Mouse (Mus musculus) embryo, embryonic 11.5 days (tissue): ENCODE results near the gene Plekhh3.
"Not testable (repeated sequence)": the region's sequence is repeated elsewhere in the genome, so short reads cannot be mapped to it uniquely, and the experiment has no call there.

Experiments
- DNase-seq: peaks from one replicate; pipeline ENCODE4 v3.0.0-alpha.2; 2012; ENCODE audit warnings: low read depth, low spot score

Plekhh3 gene

DNA sequence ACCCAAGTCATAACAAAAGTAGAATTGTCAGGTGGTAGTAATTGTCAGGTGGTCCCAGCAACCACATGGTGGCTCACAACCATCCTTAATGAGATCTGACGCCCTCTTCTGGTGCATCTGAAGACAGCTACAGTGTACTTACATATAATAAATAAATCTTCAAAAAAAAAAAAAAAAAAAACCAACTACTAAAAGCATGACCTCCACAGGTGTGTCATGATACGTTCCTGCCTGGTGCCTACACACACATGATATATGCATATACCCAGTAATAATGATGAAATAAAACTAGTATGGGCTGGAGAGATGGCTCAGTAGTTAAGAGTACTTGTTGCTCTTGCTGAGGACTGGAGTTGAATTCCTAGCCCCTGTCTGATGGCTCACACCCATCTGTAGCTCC, 20.1 kb downstream of the Plekhh3 start:
- no peak for DNase-seq

DNA sequence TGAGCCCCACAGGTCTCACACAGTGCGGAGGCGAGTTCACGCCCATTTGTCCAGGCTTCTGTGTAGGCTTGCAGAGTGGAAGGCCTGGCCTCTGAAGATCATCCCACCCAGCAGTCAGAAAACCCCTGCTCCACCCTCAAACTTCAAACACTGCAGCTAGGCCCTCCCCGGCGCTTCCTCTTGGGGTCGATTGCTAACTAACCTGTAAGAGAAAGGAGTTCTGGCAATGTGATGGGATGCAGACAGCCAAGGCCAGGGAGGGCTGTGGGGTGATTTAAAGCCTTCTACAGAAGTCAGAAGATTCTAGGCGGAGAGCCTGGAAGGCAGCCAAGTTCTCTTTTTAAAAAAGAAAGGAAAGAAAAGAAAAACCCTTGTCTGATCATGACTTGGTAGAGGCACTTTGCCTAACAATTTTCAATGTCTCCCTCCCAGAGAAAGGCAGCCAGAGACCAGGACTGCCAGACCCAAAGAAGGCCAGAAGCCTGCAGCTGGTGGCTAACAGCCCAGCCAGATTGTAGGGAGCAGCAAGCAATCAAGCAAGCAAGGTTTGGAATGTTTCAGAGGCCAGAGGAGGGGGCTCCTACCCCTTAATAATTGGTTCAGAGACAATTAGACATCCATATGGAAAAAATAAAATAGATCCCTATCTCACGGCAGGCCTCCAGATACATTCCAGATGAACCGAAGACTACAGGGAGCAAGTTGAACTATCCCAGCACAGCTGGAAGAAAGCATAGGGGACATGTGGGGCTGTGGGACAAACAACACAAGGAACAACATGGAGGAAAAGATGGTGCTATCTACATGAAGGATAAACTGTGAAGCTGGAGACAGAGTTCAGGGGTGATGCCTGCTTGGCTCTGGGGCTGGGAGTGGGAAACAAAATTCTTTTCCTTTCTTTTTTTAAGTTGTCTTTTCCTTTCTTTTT, 21.7 kb downstream of the Plekhh3 start:
- no peak for DNase-seq

DNA sequence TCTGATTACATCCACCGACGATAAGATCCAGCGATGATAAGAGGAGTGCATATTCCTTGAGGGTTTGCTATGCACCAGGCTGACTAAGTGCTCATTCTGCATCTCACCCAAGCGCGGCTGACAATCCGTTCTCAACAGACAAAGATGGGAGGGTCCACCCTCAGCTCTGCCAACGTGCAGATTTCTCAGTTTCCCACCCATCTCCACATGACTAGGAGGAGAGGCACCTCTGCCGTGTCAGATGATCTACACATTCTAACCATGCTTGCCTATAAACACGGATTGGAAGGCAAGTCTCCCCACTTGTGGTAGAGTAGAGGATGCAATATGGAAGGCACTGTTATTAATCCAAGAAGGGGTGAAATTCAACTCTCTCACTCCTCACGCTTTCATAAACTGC, 22.4 kb downstream of the Plekhh3 start:
- no peak for DNase-seq

DNA sequence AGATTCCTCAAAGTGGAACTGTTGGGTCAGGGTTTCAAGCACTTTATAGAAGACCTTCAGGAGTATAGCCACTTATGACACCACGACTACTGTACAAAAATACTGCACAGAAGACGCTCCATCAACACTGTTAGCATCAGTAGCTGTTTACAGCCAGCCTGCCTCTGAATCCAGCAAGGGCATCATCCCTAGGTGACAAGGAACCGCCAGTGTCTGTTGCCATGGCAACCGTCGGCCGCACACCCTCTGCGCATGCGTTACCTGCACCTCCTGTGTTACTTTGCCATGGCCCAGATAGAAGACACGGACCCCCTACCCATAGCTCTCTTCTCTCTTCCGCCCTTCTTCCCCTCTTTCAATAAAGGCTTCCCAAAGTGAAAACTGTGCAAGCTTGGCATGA, 24.8 kb downstream of the Plekhh3 start:
- no peak for DNase-seq

DNA sequence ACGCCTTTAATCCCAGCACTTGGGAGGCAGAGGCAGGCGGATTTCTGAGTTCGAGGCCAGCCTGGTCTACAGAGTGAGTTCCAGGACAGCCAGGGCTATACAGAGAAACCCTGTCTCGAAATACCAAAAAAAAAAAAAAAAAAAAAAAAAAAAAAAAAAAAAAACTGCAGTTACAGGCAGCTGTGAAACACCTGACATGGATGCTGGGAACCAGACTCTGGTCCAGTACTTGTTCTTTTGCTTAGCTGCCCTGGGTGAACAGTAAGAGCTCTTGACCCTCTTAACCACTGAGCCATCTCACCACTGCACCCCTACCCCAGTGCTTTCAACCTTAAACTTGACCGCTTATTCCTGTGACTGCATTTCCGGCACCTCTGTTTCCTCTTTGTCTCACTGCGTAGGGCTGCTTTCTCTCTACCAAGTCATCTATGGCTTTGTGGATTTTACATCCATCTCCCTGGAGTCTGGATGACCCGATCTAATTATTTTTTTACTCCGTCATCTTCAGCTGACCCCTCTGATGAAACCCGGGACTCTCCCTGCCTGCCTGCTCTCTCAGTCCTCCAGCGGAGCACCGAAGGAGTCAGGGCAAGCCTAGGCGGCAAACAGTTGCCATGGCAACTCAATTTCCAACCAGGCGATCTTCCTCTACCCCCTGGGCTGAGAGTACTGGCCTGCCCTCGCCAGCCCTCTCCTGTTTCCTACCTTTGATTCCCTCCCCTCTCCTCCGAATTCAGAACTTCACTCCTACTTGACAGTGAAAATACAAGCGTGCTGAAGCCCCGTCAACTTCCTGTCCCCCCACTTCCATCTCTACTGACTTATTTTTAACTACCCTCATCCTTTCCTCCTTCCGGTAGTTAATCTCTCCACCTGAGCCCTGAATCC, 27.6 kb downstream of the Plekhh3 start:
- DNase-seq: no peak

DNA sequence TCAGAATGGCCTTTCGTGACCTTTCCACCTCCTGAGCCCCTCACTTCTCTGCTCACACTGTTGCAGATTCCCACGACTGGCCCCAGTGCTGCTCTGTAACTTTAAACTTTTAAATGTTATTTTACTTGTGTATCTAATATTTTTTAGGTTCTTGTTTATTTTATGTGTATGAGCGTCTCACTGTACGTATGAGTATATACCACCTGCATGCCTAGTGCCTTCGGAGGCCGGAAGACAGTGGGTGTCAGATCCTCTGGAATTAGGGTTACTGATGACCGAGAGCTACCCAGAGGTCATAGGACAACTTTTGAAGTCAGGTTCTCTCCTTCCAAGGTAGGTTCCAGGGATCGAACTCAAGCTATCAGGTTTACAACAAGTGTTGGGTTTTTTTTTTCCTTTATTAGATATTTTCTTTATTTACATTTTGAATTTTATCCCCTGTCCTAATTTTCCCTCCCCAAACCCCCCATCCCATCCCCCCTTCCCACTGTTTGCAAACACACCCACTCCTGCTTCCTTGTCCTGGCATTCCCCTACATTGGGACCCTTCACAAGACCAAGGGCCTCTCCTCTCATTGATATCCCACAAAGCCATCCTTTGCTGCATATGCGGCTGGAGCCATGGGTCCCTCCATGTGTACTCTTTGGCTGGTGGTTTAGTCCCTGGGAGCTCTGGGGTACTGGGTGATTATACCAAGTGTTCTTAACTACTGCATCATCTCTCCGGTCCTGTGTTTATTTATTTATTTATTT, 28.8 kb downstream of the Plekhh3 start:
- no peak for DNase-seq

DNA sequence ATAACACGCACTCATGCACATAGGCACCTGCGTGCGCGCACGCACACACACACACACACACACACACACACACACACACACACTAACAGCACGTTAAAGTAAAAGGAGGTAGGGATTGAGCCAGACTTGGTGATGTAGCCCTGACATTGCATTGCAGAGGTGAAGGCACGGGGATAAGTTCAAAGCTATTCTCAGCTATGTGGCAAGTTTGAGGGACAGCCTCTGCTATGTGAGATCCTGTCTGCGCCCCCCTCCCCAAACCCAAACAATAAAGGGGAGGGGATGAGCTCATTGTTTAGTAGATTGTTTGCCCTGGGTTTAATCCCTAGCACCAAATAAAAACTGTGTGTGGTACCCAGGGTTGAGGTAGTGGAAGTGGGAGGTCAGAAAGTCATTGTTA, 30.1 kb downstream of the Plekhh3 start:
- no peak for DNase-seq

DNA sequence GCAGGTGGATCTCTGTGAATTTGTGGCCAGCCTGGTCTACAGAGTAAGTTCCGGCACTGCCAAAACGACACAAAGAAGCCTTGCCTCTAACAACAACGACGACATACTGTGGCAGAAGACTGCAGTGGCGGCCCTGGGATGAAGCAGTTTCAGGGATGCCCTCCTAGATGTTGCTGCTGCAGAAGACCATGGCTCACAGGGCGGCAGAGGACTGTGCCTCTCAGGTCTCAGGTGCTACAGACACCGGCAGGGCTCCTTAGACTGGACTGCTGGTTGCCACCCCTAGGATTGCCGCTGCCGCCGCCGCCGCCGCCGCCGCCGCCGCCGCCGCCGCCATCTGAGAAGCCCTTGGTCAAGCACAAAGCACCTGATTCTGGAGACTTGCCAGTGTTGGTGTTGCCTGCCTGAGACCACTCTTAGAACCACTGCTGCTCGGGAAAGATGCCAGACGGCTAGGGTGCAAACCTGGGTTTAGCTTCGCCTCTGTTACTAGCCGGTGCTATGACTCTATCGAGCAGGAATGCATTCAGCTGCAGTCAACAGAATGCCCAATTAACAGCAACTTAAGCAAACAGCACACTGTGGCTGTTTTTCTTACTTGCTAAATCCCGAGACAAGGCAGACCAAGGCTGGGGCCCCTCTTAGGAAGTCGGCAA, 30.9 kb downstream of the Plekhh3 start:
- no peak for DNase-seq

DNA sequence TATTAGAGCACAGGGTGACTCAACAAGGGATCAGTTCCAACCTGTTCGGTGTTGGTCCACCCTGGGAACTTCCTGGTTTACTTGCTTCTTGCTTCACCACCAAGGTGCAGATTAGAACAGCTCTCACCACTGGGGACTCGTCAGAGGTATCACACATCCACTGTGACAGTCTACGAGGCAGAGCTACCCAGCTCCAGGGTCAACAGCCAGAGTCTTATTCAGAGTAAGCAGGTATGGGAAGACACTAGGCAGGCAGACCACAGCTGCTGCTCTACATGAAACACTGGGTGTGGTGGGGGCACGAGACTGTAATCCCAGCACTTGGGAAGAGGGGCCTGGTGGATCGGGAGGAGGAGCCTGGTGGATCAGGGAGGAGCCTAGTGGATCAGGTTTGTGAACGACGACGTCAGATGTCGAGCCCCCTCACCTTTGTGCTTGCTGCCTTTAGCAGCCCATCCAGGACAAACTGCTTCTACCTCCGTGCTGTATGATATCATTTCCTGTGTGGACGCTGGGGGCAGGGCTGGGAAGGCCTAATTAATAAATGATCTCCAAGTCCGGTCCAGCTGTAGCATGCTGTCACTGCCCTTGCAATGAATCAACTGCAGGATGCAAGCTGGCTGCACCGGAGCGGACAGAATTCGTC, 32.5 kb downstream of the Plekhh3 start:
- DNase-seq: no peak

DNA sequence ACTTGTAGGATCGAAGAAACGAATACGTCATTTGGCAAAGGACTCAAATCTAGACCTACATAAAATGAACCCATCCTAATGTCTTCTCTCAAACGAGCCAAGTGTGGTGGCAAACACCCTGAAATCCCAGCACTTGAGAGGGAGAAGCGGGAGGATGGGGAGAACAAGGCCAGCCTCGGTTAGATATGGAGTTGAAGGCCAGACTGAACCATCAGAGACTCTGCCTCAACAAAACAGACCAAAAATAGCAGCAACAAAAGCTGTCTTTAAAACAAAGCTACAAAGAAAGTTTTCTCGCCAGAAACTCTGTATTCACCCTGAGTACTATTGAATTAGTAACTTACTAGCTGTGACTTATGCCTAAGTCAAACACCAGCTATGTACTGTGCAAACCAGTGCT, 34.2 kb downstream of the Plekhh3 start:
- no peak for DNase-seq

DNA sequence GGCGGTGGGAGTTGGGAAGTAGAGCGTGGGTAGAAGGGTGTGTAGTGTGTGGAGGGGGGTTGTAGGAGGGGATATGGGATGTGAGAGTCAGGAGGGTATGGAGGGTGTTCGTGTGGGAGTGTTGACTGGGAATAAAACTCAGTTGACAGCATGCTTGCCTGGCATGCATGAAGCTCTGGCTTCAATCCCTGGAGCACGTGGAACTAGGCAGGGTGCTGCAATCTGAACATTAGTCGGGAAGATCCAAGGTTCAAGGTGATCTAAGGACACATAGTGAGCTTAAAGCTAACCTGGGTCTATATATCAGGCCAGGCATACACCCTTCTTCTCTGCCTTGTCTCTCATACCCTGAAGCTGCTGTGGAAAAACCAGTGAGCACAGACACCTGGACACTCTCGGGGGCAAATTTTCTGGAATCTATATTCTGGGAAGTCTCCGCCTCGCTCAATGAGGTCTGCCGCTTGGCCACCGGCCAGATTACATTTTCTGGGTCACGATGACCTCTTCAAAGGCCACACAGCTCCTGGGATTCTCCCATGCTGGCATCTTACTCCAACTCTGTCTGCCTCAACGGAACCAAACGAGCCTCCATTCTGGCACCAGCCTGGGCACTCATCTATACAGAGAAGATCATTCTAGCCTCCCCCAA, 36.8 kb downstream of the Plekhh3 start:
- DNase-seq: no peak

DNA sequence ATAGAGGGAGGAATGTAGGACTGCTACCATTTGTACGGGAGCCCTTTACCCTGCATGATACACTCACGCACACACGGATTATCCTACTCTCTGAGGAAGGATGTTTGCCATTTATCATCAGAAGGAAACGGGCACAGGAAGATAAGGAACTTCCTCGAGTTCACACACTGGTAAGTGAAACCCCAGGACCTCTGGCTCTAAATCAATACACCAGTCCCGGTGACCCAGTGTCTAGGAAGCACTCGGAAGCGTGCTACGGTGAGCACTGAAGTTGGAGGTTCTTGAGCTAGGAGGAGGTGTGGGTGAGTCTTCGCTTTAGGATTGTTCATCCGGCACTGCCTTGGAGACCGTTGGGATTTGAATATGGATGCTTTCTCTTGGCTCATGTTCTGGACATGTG, 38.1 kb downstream of the Plekhh3 start:
- no peak for DNase-seq

DNA sequence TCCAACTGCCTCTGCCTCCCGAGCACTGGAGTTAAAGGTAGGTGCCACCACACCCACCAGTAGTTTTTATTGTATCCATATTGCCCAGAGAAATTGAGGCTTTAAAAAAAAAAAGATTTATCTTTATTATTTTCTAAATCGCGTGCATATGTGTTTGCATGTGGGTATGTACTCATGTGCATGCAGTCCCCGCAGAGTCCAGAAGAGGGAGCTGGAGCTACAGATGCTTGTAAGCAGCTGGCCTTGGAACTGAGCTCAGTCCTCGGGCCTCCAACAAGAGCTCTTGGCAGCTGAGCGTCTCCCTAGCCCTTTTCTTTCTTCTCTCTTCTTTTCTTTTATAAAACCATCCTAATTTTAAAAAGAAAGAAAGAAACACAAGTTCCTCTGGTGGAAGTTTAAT, 39.5 kb downstream of the Plekhh3 start:
- DNase-seq: no peak

DNA sequence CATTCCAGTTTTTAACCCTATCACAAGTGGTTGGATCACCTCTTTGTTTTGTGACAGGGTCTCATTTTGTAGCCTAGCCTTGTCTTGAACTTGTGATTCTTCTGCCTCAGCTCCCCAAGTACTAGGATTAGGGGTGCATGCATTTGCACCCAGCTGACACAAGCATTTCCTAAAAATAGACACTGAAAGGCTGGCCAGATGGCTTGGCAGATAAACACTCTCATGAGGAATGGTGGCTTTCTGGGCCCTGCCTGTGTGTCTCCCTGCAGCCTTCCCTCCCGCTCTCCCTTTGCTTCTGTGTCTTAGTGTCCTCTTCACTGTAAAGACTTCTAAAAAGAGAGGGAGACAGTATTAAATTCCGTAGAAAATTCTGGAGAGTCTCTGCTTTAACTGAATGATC, 40.0 kb downstream of the Plekhh3 start:
- no peak for DNase-seq

DNA sequence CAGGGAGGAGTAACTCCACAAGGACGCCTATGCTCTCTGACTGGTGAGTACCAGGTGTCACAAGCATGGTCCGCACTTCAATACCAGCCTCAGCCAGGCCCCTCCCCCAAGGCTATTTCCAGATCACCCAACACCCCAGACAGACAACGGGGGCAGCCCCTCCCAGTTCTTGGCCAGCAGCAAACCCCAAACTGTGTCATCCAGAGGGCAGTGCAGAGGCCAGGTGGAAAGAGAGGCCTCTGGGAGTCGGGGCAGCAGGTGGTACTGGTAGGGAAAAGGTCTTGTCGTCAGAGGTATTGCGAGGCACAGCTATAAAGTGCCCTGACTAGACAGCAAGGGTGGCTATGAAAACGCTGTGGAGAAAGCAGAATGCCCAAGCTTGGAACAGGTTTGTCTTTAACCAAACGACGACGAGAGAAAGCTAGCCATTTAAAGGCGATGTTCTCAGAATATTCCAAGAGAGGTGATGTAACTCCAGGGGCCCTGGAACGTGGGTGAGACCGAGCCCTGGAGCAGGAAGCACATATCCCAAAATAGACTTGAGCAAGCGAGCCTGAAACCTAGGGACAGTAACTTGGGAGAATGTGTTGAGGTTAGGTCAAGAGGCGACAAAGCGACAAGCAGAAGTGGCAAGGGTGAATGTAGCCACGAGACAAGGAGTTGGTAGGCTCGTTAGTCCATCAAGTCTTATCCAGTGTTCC, 40.9 kb downstream of the Plekhh3 start:
- no peak for DNase-seq

DNA sequence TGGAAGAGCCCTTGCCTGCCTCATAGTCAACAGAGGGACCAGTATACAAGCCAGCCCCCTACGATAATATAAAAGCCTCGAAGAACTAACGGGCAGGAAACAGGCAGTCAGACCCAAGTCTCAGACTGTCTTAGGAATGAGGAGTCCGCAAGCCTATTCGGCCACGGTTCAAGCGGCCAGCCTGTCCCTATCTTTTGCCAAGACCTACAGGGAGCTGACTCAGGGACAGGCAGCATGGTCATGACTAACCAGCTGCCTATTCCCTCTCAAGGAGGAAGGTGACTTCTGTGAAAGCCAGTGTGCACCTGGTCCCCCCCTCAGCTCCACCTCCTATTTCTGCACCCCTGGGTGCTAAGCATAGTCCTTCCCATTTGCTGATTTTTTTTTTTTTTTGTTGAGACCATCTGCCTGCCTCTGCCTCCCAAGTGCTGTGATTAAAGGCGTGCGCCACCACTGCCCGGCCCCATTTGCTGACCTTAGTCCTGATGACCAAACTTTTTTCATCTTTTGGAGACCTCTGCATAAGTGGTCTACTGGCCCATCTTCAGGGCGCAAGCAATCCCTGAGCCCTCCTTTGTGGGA, 42.1 kb downstream of the Plekhh3 start:
- DNase-seq: no peak

DNA sequence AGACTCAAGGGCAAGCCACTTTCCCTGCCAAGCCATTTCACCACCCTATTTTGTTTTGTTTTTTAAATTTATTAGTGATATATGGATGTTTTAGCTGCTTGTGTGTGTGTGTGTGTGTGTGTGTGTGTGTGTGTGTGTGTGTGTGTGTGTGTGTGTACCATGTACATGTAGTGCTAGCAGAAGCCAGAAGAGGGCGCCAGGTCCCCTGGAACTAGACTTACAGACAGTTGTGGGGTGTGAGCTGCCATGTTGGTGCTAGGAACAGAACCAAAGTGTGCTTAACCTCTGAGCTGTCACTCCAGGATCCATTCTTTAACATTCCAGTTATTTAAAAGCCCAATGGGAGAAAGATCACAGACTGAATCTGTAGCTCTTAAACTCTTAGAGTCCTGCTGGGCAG, 44.1 kb downstream of the Plekhh3 start:
- no peak for DNase-seq

DNA sequence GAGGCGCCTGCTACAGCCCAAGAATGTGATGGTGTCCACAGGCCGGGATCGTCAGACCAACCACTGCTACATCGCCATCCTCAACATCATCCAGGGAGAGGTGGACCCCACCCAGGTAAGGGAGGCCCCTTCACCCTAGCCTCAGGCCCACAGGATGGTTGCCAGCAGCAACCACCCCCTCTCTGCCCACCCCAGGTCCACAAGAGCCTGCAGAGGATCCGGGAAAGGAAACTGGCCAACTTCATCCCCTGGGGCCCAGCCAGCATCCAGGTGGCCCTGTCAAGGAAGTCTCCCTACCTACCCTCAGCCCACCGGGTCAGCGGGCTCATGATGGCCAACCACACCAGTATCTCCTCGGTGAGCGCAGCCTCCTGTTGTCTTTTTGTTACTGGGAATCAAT, 46.1 kb downstream of the Plekhh3 start:
- DNase-seq: not testable (repeated sequence)

DNA sequence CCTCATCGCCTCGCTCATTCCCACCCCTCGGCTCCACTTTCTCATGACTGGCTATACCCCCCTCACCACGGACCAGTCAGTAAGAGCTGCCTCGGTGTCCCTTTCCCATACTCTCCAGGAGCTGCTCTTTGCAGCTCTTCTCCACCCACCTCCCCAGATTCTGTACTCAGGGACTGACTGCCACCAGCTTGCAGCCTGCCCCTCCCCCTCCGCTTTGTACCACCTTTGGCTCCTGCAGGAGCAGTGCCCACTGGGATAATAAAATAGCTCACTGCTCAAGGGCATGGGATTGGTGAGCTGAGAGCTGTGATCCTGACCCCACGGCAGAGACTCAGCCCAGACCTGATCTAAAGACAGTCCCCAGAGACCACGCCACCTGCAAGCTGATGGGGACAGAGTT, 46.7 kb downstream of the Plekhh3 start:
- DNase-seq: not testable (repeated sequence)
